Mouse (Mus musculus): Measurements from ENCODE around the gene Wdfy3. TPM values are rescaled to one million over a fixed set of nuclear protein-coding genes. Genes with fewer than 3 reads are reported as not detected.

Gene Wdfy3
- polyA plus RNA-seq, 1 experiment = 24.7 TPM

GRCm38 (mm10) chr5:101784328-101784727, 285.4 kb downstream of the Wdfy3 start:
- DNase-seq (ENCODE audit: low spot score) = no peak
